Mouse (Mus musculus) monocyte, adult 2 months (primary cell): ENCODE measurements at regions not wholly inside any gene's neighbourhood (a gene's known extent, or its start where the extent isn't known, plus 50 kb on each side); places are given as distances from the start of the nearest gene placed in this dataset.

Source experiments
- DNase-seq, 2 experiments: peaks; one replicate each; pipeline ENCODE4 v3.0.0; 2022; ENCODE audit warnings: low spot score in 2 of 2, low read depth in 1 of 2

DNA sequence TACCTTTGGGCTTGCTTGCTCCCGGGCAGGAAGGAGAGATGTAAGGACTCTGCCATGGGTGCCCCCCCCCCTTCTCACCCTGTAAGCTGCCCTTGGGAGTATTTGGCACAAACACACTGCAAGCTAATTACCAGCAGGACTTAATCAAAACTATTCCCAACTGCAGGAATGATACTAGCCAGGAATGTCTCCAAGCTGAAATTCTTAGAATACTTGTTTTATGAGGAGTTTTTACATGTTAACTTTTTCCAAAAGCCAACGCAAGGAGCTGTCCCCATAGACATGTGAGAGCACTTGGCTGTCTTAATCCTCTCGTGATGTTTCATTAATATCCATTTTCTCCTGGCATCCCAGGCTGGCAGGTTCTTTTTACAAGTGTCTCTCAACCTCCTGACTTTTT is 155.6 kb upstream of the Irx6 start:
- no peak for DNase-seq

DNA sequence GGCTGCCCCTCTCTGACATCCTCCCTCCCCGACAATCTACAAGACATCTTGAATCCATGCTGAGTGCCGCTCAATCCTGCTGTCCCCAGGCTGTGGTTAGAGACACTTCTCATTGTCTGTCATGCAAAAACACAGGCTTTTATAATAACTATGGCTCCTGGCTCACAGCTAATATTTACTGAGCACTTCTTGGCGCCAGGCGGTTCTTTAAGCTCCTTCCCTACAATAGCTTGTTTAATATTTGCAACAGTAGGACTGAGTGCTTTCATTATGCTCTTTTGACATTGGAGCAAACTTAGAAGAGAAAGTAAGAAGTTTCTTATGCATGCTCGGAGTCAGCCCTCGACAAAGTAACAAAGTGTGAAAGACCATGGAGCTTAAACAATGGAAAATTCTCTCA is 151.6 kb upstream of the Irx6 start:
- no peak for DNase-seq

DNA sequence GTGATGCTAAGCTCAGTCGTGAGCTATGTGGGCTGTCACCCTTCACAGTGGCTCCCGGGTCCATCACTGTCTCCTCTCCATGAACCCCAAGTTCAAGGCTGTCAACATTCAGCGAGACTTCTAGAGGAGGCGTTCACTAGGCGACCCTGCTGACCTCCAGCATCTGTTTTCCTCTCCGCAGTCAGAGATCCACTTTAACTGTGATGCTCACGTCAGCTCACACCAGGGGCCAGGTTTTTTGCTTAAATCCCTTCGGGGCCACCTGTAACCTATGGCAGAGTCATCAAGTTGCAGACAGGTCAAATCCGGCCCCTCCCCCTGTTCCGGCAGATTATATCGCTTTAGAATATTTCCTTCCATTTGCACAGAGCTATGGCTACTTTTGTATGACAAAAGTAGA is 144.3 kb upstream of the Irx6 start:
- no peak for DNase-seq

DNA sequence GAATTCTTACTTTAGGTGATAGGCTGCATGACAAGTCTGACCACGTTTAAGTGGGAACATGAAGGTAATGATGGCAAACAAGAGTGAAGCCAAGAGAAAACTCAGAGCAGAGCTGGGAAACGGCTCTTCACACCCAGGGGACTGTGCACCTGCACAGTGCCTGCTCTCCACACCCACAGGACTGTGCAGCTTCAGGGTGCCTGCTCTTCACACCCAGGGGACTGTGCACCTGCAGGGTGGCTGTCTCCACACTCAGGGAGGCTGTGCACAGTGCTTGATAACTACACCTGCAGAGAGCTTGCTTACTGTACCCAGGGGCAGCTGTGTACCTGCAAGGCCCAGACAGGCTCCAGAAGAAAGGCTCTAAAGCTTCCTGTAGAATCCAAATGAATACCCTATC is 133.5 kb upstream of the Irx6 start:
- no peak for DNase-seq

DNA sequence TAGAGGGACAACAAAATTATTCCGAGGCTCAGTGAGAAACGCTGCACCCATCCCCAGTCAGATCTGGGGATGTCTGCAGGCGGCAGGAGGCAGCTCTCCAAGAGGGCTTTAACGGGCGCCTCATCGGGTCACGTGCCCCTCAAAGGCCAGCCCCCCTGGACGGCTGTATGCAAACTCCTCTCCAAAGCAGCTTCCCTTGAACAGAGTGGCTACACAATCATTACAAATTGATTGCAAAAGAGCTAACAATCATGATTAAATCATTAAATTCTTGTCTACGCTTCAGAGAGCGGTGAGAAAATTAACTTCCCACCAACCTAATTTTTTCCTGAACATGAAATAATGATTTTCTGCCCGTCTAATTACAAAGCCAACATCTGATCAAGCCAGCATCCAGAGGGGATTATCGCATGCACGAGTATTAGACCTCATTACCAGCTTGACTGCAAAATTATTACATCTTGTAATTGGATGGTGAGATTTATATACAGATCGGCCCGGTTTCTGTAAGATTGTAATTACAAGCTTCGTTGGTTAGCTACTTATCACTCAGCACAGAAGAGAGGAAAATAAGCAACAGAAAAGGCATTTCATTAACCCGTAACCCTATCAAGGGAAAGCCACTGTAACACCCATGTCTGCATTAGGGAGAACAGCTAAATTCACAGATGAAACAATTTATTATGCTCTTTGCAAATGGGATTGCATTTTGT is 128.6 kb upstream of the Irx6 start:
- no peak for DNase-seq

DNA sequence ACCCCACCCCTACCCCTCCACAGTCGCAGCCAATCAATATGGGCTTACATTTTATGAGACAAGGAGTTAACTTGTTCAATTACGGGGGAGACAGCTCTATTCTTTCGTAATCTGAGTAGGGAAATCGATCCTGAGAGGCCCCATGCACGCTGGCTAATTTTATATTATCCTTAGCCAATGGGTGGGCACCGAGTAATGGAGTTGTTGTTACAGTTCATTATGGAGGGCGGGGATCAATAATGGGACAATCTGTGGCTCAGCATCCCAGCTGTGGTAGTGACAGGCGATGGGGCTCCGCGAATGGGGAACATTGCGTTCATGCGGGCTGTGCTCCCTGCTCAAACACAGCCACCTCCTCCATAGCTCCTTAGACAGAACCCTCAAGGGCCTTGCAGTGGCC is 118.9 kb upstream of the Irx6 start:
- DNase-seq, result no peak

DNA sequence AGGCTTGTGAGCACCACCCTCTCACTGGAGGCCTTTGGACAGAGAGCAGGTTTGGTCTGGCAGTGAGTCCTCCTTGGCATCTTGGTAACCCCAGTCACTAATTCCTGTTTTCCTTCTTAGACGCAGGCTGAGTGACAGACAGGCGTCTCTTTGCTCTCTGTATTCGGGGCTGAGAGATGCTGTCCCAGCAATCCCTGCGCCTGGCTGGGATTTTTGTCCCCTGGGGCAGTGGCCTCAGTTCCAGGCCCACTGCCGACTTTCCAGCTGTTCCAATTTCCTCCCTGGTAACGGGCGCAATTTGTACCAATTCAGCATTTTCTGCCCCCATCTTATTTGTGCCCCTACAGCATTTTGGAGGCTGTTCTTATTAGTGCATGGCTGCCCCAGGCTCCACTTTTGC is 118.5 kb upstream of the Irx6 start:
- no peak for DNase-seq

DNA sequence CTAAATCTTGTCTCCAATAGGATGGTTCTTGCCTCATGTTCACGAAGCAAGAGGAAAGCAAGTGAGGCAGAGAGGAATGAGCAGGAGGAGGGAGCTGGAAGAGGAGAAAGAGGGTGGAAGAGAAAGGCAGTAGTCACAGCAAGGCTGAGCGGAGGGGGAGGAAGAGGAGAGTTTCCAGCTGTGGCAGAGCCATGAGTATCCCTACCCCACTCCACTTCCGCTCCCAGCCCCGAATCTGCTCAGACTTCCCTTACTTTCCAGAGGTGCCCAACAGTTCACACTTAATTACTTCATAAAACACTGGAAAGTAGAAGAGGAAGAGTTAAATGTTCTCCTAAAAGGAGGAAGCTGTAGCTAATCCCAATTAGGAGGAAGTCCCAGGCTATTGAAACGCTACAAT is 111.6 kb upstream of the Irx6 start:
- DNase-seq, result no peak

DNA sequence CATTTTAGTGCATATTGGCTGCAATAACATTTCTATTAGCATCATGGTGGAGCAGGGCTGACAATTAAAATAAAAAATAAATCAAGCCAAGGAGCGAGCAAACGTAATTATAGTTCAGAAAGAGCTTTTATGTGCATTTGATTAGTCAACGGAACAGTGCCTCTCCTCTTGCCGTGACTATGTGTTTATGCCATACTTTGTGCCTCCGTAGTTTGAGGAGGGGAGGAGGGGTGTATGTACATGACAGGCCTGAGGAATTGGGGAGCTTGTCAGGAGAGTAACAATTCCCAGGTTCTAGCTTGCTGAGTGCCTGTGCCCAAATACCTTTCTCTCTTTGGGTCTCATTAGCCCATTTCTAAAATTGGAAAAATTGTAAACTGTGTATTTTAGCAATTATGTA is 111.1 kb upstream of the Irx6 start:
- no peak for DNase-seq

DNA sequence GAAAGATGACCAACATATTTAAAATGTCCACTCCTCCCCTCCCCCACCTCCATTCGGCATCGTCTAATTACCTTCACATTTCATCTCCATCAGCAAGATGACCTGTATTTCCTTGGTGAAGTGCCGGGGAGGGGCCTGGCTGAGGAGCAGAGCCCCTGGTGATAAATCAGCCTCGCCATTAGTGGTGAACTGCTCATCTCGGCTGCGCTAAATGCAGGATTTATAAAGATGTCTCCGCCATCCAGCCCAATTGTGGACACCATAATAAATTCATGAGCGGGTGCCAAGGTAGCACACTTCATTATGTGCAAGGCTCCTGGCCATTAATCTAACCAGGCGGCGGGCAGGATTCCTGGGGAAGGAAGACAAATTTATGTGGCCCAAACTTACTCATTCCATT is 104.4 kb upstream of the Irx6 start:
- DNase-seq, result no peak

DNA sequence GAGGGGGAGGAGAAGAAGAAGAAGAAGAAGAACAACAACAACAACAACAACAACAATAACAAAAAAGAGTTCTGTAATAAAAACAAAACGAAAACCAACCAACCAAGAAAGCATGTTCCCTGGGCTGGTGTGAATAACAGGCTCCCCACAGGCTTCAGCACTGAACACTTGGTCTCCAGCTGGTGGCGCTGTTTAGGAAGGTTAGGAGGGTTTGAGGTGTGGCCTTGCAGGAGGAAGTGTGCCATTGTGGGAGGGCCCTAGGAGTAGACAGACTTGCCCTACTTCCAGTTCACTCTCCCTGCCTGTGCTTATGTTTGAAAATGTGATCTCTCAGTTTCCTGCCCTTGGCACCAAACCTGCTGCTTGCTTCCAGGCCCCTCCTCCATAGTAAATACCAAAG is 94.6 kb upstream of the Irx6 start:
- DNase-seq, result no peak

DNA sequence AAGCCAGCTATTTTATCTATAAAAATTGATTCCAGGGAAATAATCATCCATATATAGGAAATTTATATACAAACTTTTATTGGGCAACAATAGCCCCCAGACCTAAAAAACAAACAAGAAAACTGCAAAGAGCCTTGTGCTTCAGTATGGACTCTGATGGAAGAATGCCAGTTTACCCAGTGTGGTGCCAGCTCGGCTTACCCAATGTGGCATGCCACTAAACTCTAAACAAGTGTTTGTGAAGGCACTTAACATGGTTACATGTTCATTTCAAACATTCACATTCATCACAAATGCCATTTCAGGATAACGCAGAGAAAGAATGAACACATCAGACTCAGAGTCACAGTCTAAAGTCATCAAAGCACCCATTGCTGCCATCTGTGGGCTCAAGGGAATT is 93.0 kb upstream of the Irx6 start:
- no peak for DNase-seq

DNA sequence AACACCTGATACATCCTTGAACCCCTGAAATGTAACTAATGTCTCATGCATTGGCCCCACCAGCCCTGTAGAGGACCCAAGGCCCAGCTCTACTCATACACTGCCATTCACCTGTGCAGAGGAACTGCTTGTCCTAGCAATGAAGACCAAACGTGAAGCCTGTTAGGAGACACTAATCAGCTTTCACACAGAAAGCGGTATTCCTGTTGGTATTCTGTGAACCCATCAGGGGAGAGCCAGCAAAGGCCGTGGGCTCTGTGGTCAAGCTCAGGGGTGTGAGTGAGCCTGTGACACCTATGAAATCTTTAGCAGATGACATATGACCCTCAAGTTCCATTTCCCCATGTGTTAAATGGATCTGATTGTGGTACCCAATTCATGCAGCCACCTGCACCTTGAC is 73.3 kb upstream of the Irx6 start:
- DNase-seq, result no peak

DNA sequence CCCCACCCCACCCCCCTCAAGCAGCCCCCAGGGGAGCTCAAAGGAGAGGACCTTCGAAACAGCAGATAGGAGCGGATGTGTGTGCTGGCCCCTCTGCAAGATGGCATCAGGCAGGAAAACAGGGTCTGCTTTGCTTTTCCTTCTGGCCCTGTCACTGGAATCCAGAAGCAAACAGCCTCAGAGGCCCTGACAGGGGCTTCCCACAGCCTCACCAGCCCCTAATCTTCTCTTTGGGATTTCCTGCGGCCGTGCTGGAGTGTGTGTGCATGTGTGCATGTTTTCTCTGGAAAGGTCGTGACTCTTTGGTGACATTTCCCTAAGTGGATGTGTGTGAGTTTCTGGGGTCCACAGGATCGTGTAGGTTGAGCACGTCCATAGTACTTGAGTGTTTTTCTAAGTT is 71.1 kb upstream of the Irx6 start:
- DNase-seq, result no peak

DNA sequence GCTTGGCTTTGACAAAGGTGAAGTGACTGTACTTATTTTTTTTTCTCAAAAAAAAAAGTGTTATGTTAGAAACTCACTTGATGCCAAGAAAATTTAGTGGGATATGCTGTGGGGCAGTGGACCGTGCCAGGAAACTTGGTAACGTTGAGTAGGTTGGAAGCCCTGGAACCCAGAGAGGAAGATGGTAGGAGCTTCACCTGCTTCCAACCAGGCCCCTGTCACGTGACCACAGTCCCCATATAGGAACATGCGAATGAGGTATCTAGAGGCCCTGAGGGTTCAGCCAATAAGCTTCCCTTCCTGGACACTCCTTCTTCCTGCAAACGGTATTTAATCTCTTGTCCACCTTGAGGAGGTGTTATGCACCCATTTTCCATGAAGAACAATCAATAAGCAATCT is 68.5 kb upstream of the Irx6 start:
- DNase-seq, result no peak

DNA sequence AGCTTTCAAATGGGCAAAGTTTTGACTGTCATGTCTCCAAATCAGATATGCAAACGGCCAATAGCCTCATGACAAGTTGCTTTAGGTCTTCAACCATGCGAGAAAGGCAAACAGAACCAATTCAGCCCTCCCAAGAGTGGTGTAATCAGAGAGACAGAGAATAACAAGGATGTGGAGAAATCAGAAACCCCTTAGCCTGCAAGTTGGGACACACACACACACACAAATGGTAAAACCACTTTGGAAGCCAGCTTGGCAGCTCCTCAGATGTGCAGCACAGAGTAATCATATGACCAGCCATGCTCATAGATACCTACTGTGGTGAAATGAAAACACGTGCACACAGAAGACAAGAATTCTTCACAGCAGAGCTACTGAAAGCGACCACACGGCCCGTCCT is 66.5 kb upstream of the Irx6 start:
- no peak for DNase-seq

DNA sequence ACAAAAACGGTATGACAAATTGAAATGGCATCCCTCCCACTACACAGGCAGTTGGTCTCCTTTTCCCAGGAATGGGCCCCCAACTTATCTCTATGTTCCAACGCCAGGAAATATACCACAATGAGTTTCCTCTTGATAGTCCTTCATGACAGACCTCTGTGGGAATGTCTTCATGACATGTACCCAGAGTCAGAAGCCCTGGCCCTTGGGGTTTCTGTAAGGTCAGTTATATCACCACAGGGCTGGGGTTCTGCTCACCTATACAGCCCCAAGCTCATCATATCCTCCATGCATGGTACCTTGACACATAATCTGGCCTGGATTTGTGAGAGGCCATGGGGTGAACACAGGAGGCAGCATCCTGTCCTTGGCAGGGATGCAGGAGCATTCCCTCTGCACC is 64.2 kb upstream of the Irx6 start:
- no peak for DNase-seq

DNA sequence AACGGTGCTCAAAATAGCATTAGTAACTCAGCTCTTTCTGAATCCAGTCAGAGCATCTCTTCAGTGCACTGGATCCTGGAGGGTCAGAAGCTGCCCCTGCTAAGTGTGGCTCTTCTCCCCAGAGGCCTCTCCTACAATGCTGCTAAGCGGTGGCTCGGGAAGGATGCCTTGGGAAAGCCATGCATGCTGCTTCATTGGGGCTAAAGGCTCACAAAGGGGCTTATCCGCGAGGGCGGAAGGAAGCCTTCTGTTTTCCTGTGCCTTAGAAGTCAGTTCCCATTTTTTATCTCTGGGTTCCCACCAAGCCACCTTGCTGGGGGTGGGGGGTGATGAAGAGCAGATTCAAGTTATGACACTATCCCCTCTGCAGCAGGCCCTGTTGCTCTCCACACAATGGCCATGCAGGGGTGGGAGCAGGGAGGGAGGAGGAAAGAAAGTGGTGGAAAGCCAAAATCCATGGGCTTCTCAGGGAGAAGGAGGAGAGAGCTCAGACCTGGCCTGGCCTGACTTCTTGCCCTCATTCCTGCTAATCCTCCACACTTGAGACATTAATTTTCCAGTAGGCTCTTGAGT is 63.5 kb upstream of the Irx6 start:
- no peak for DNase-seq

DNA sequence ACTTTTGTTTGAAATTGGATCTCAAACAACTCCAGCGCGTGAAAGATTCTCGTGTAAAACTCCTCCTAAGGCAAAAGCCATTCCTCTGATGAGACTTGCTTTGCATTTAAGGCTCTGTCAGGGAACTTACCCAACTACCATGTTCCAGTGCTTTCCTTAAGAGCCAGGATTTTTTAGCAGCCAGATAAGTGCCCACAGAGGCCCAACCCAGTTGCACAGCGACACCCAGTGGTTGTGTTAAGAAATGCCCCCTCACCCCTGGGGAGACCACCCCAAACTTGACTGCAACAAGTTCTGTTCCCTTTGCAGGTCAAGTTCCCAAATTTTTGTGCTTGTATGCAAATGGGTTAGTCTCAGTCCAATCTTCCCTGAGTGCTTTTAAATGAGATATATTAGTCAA is 60.6 kb upstream of the Irx6 start:
- DNase-seq, result no peak

DNA sequence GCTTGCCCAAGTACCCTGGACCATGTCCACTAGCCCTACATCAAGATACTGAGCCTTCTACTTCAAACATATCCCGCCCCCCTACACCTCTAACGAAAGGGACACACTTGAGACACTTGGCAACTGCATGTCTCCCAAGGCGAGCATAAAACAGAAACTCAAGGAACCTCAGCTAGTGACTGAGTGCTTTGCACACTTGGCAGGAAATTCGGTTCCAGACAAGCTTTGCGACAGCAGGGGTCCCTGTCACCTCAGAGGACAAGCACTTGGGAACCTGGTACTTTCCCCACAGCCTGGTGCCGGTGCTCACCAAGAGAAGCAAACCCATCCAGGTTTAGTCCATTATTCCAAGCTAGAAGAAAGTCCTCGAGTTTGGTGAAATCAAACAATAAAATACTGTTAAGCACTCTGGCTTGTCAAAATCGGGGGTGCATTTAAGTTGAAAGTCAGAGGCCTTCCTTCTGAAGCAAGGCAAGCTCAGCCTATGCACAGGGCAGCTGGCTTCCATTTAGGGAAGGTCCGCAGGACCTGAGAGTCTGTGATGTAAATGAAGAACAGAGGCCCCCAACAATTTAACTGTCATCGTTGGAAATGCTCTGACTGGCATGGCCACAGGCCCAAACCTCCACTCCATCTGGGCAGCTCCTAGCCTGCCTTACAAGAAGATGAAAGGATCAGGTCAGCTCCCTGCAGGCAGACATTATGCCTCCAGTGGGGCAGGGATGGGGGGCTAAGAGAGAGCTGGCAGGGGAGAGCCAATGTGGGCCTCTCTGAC is 57.6 kb upstream of the Irx6 start:
- no peak for DNase-seq

DNA sequence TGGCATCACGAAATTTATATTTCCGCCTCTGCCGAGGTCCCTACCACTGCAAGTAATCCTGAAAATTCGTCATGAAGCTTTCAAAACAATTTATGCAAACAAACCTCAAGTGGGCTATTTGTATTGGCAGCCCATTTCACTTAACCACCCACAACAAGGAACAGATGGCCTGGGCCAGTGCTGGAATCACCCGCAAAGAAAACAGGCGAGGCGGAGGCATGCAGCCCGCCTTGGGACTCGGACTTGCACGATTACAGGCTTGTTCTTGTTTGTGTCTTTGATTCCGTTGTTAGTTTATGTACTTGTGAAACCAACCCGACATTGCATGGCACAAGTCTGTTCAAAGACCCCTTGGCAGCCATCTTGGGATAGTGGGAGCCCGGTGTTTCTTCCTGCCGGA is 55.8 kb upstream of the Irx6 start:
- DNase-seq, result no peak
